Mouse (Mus musculus): Measurements from ENCODE around the gene Acads.

DNA sequence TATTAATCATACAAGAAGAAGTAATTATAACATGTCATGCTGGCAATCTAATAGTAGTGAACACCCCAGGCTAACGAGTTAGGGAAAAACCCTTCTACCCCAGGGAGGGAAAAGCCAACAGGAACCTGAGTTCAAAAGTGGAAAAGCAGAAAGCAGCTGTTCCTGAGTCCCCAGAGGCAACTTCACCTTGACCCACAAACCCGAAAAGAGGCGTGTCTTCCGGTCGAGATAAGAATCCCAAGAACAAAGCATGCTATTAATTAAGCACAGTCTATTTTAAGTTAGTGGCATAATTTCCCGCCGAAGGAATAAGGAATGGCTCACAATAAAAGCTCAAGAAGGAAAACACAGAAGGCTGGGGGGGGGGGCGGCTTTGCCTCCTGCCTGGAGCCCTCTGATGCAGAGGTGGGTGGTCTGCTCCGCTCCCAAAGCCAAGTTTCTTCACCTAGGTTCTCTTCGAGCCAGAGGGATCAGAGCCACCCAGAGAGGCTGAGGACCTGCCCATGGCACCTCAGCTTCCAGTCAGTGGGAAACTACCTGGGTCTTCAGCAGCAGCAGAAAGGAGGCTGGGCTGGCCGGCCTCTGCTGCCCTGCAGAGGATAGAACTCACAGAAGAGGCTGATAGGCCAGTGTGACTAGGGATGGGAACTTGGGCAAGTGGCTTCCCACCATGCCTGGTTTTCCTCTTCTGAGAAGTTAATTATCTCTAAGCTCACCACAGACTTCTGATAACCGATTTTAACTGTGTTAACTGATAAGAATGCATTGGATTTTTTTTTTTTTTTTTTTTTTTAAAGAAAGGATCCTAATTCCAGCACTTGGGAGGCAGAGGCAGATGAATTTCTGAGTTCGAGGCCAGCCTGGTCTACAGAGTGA, 42.2 kb upstream of the Acads start:
- TF ChIP-seq MAX (IDR thresholded peaks at IDR 0.05; ENCODE audit: low read depth) (no peak), POLR2A (IDR thresholded peaks at IDR 0.05; ENCODE audit: insufficient read length, low read depth) (no peak), CEBPB (IDR thresholded peaks at IDR 0.05; ENCODE audit: insufficient read depth, poor library complexity, severe bottlenecking) (no peak), MYOD1 (IDR thresholded peaks at IDR 0.05; ENCODE audit: control insufficient read depth in 1 of 3, insufficient read length in 2 of 3, low read depth in 2 of 3) (no peak)
